Mouse (Mus musculus) ES-Bruce4 (cell line): ENCODE measurements around the gene Ppip5k2.

Experiments
- CTCF ChIP-seq: IDR thresholded peaks from one replicate; pipeline ENCODE4 v1.8.1; 2011; ENCODE audit warnings: low read depth, low read length
- EP300 ChIP-seq: IDR thresholded peaks from 2 replicates; pipeline ENCODE4 v1.6.1; 2011; ENCODE audit warnings: low read depth, low read length; ENCODE audit not compliant: insufficient read depth
- POLR2A ChIP-seq: IDR thresholded peaks from one replicate; pipeline ENCODE4 v1.8.1; 2011; ENCODE audit warnings: low read length; ENCODE audit not compliant: insufficient read depth

DNA sequence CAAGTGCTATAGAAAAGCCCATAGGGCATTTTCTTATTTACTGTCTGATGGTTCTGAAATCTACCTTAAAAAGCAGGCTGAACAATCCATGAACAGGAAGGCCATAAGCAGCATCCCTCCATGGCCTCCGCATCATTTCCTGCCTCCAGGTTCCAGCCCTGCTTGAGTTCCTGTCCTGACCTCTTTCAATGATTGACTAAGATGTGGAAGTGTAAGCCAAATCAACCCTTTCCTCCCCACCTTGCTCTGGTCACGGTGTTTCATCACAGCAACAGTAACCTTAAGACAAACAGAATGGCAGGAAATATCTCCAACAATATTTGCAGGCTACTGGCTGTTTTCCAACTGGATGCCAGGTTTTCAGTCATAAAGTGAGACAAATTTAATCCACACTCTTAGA lies 113.0 kb downstream of the Ppip5k2 start:
- TF ChIP-seq CTCF: no peak
- TF ChIP-seq EP300: no peak
- TF ChIP-seq POLR2A: no peak
